Mouse (Mus musculus): Measurements from ENCODE around the gene Lcn5. TPM values are rescaled to one million over a fixed set of nuclear protein-coding genes. Genes with fewer than 3 reads are reported as not detected.
A peak's percentile ranks its signal among the peaks of the same experiment; 100 is the strongest.

Lcn5 gene
- polyA plus RNA-seq, 1 experiment = not detected

DNA sequence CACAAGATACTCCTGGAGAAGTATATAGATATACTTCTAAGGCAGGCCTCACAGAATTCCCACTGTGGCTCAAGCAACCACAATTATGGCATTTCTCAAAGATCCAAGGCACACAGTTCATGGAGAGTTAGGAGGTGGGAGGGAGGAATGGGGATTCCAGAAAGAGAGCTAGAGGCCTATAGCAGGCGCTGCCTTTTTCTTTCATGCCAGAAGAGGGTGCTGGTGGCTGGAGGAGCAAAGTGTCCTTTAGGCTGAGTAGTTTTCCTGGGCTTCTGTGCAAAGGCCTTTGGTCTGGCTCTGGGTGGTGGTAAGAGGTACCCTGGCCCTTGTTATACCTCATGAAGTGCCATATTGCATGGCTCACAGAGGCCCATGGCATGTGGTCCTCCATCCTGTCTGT is 23.7 kb upstream of the Lcn5 start:
- no peak overlapping the region for H3K4me3 ChIP-seq (ENCODE audit: insufficient read depth, poor library complexity, severe bottlenecking)
- no peaks in the 10 kb centered on the region for H3K79me2 ChIP-seq (ENCODE audit: control insufficient read depth, insufficient read depth)
- TF ChIP-seq CTCF (IDR thresholded peaks at IDR 0.05; ENCODE audit: control insufficient read depth, insufficient read depth, insufficient read length) (peak; percentile 1), USF1 (IDR thresholded peaks at IDR 0.05; ENCODE audit: low read depth) (no peak)
- peaks cover 4% of the 10 kb centered on the region for H3K27me3 ChIP-seq (ENCODE audit: control insufficient read depth, insufficient read depth, insufficient read length)
- no peak overlapping the region for H3ac ChIP-seq (ENCODE audit: control insufficient read depth, insufficient read length, low read depth)
- H3K36me3 ChIP-seq (ENCODE audit: control insufficient read depth, insufficient read depth) = no peaks in the 10 kb centered on the region
- H3K79me3 ChIP-seq (ENCODE audit: low read depth) = no peaks in the 10 kb centered on the region

- Histone ChIP-seq H3K36me3 (ENCODE audit: control insufficient read depth, insufficient read depth) (no peaks in the 10 kb centered on the region), H3ac (ENCODE audit: control insufficient read depth, insufficient read length, low read depth) (no peak overlapping the region), H3K79me3 (ENCODE audit: low read depth) (no peaks in the 10 kb centered on the region), H3K4me3 (ENCODE audit: insufficient read depth, poor library complexity, severe bottlenecking) (no peak overlapping the region), H3K79me2 (ENCODE audit: control insufficient read depth, insufficient read depth) (no peaks in the 10 kb centered on the region), H3K27me3 (ENCODE audit: control insufficient read depth, insufficient read depth, insufficient read length) (peaks cover 16% of the 10 kb centered on the region)
- TF ChIP-seq CTCF (IDR thresholded peaks at IDR 0.05; ENCODE audit: control insufficient read depth, insufficient read depth, insufficient read length) (no peak), USF1 (IDR thresholded peaks at IDR 0.05; ENCODE audit: low read depth) (no peak), MAX (IDR thresholded peaks at IDR 0.05) (no peak), CEBPB (IDR thresholded peaks at IDR 0.05; ENCODE audit: low read depth) (no peak), MYOG (IDR thresholded peaks at IDR 0.05; ENCODE audit: control insufficient read depth, extremely low read depth, insufficient read length) (no peak), MYOD1 (IDR thresholded peaks at IDR 0.05; ENCODE audit: control insufficient read depth, insufficient read length, low read depth) (no peak)
These were observed 17.9 kb upstream of the Lcn5 start for GRCm38 (mm10) chr2:25639890-25640289.

DNA sequence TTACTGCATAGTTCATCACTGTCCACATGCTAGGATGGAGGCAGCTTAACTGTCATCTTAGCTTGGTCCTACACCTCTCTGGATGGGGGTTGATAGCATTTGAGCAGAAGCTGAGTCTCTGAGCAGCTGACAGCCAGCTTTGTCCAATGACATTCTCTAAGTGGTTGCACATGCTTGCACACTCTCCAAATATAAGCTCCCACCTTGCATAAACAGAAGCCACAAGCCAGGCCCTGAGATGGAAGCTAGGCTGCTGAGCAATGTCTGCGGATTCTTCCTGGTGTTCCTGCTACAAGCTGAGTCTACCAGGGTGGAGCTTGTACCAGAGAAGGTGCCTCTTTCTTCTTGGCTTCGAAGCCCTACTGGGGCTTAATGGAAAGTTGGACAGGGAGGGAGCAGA is 4.8 kb upstream of the Lcn5 start, which contains the start of gene Lcn8:
Lcn8 (plus strand) TSS at position 219 of the 400 bp plus-strand sequence.
- Histone ChIP-seq H3K27me3 (ENCODE audit: control insufficient read depth, insufficient read depth, insufficient read length) (peaks cover 56% of the 10 kb centered on the region), H3K4me3 (ENCODE audit: insufficient read depth, poor library complexity, severe bottlenecking) (no peak within 1 kb of the TSS), H3K36me3 (ENCODE audit: control insufficient read depth, insufficient read depth) (no peaks in the 10 kb centered on the region), H3K79me3 (ENCODE audit: low read depth) (no peaks in the 10 kb centered on the region), H3ac (ENCODE audit: control insufficient read depth, insufficient read length, low read depth) (no peak within 1 kb of the TSS), H3K79me2 (ENCODE audit: control insufficient read depth, insufficient read depth) (no peaks in the 10 kb centered on the region)
- TF ChIP-seq CTCF (IDR thresholded peaks at IDR 0.05; ENCODE audit: control insufficient read depth, insufficient read depth, insufficient read length) (no peak), MAX (IDR thresholded peaks at IDR 0.05) (no peak), USF1 (IDR thresholded peaks at IDR 0.05; ENCODE audit: low read depth) (no peak), FOSL1 (IDR thresholded peaks at IDR 0.05; ENCODE audit: insufficient read depth, low read length, poor library complexity, severe bottlenecking) (no peak), CEBPB (IDR thresholded peaks at IDR 0.05; ENCODE audit: low read depth) (no peak), MYOG (IDR thresholded peaks at IDR 0.05; ENCODE audit: control insufficient read depth, extremely low read depth, insufficient read length) (no peak), MYOD1 (IDR thresholded peaks at IDR 0.05; ENCODE audit: control insufficient read depth, insufficient read length, low read depth) (no peak)

DNA sequence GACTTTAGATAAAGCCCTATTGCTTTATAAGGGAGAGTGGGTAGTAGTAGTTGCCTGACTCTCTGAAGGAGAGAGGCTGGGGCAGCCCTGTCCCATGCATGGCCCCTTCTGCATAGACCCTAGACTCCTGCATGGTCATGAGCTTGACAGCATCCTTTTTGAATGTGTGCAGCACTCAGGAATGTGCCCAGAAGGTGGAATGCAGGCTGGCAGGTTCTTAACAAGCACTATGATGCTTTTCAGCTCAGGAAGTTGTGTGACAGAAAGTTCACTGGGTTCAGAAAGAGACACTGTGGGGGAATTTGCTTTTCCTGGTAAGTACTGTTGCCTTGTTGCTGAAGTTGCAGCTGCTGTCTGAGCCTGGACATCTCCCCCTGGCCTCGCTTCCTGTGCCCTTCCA is 3.2 kb upstream of the Lcn5 start:
- Histone ChIP-seq H3K27me3 (ENCODE audit: control insufficient read depth, insufficient read depth, insufficient read length) (peaks cover 51% of the 10 kb centered on the region), H3K4me3 (ENCODE audit: insufficient read depth, poor library complexity, severe bottlenecking) (no peak overlapping the region), H3K79me2 (ENCODE audit: control insufficient read depth, insufficient read depth) (no peaks in the 10 kb centered on the region), H3K36me3 (ENCODE audit: control insufficient read depth, insufficient read depth) (no peaks in the 10 kb centered on the region), H3K79me3 (ENCODE audit: low read depth) (no peaks in the 10 kb centered on the region), H3ac (ENCODE audit: control insufficient read depth, insufficient read length, low read depth) (no peak overlapping the region)
- TF ChIP-seq MYOD1 (IDR thresholded peaks at IDR 0.05; ENCODE audit: control insufficient read depth, insufficient read length, low read depth) (no peak), CTCF (IDR thresholded peaks at IDR 0.05; ENCODE audit: control insufficient read depth, insufficient read depth, insufficient read length) (no peak), USF1 (IDR thresholded peaks at IDR 0.05; ENCODE audit: low read depth) (no peak), CEBPB (IDR thresholded peaks at IDR 0.05; ENCODE audit: low read depth) (no peak), MYOG (IDR thresholded peaks at IDR 0.05; ENCODE audit: control insufficient read depth, extremely low read depth, insufficient read length) (no peak), FOSL1 (IDR thresholded peaks at IDR 0.05; ENCODE audit: insufficient read depth, low read length, poor library complexity, severe bottlenecking) (no peak), MAX (IDR thresholded peaks at IDR 0.05) (no peak)

DNA sequence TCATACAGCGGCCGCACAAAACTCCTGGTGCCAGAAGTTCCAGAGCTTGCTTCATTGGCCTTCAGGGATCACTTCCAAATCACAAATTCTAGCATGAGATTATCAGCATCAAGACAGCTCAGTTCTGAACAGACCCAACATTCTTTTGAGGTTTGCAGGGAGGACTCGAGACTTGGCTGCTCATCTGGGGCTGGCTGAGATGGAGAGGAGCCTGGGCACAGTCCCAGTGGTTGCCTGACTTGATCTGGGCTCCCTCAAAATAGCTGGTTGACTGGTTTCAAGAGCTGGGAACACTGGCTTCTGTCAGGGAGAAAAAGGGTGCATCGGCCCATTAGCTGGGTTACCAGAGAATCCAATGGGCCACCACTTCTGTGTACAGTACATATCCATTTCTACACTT is 1.1 kb upstream of the Lcn5 start:
- no peak overlapping the region for H3K4me3 ChIP-seq (ENCODE audit: insufficient read depth, poor library complexity, severe bottlenecking)
- peaks cover 32% of the 10 kb centered on the region for H3K27me3 ChIP-seq (ENCODE audit: control insufficient read depth, insufficient read depth, insufficient read length)
- H3K79me2 ChIP-seq (ENCODE audit: control insufficient read depth, insufficient read depth) = no peaks in the 10 kb centered on the region
- no peaks in the 10 kb centered on the region for H3K79me3 ChIP-seq (ENCODE audit: low read depth)
- TF ChIP-seq CTCF (IDR thresholded peaks at IDR 0.05; ENCODE audit: control insufficient read depth, insufficient read depth, insufficient read length) = no peak
- no peak for TF ChIP-seq CEBPB (IDR thresholded peaks at IDR 0.05; ENCODE audit: low read depth)
- TF ChIP-seq MYOG (IDR thresholded peaks at IDR 0.05; ENCODE audit: control insufficient read depth, extremely low read depth, insufficient read length) = no peak
- no peaks in the 10 kb centered on the region for H3K36me3 ChIP-seq (ENCODE audit: control insufficient read depth, insufficient read depth)
- no peak overlapping the region for H3ac ChIP-seq (ENCODE audit: control insufficient read depth, insufficient read length, low read depth)

DNA sequence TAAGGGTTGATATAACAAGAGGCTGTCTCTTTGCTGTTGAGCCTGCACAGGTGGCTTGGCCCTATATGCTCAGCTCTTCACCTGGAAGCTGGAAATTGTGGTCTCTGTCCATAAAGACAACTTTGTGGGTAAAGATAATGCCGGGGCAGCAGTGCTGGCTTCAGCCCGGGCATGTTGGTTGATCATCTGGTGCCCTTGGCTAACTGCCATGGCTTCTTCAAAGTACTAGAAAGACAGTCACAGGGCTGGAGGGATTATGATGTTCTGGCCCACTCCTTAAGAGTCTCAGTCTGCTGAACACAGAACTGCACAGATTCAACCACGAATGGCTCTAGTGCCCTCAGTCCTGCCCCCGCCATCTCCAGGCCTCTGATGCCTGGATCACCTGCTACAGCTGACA is 506 bp upstream of the Lcn5 start:
- no peaks in the 10 kb centered on the region for H3K79me3 ChIP-seq (ENCODE audit: low read depth)
- H3K79me2 ChIP-seq (ENCODE audit: control insufficient read depth, insufficient read depth) = no peaks in the 10 kb centered on the region
- no peak overlapping the region for H3K4me3 ChIP-seq (ENCODE audit: insufficient read depth, poor library complexity, severe bottlenecking)
- TF ChIP-seq USF1 (IDR thresholded peaks at IDR 0.05; ENCODE audit: low read depth) (no peak), MAX (IDR thresholded peaks at IDR 0.05) (no peak), MYOG (IDR thresholded peaks at IDR 0.05; ENCODE audit: control insufficient read depth, extremely low read depth, insufficient read length) (no peak), CEBPB (IDR thresholded peaks at IDR 0.05; ENCODE audit: low read depth) (no peak), MYOD1 (IDR thresholded peaks at IDR 0.05; ENCODE audit: control insufficient read depth, insufficient read length, low read depth) (no peak), FOSL1 (IDR thresholded peaks at IDR 0.05; ENCODE audit: insufficient read depth, low read length, poor library complexity, severe bottlenecking) (no peak), CTCF (IDR thresholded peaks at IDR 0.05; ENCODE audit: control insufficient read depth, insufficient read depth, insufficient read length) (no peak)
- H3ac ChIP-seq (ENCODE audit: control insufficient read depth, insufficient read length, low read depth) = no peak overlapping the region
- H3K36me3 ChIP-seq (ENCODE audit: control insufficient read depth, insufficient read depth) = no peaks in the 10 kb centered on the region
- peaks cover 32% of the 10 kb centered on the region for H3K27me3 ChIP-seq (ENCODE audit: control insufficient read depth, insufficient read depth, insufficient read length)
